Mouse (Mus musculus): Measurements from ENCODE around the gene Hist1h2ae. TPM values are rescaled to one million over a fixed set of nuclear protein-coding genes. Genes with fewer than 3 reads are reported as not detected.
"Not testable (repeated sequence)": the region's sequence is repeated elsewhere in the genome, so short reads cannot be mapped to it uniquely, and the experiment has no call there.

Hist1h2ae gene
- total RNA-seq, 2 experiments from 2014 or later: 34.2 to 37.9 TPM

DNA sequence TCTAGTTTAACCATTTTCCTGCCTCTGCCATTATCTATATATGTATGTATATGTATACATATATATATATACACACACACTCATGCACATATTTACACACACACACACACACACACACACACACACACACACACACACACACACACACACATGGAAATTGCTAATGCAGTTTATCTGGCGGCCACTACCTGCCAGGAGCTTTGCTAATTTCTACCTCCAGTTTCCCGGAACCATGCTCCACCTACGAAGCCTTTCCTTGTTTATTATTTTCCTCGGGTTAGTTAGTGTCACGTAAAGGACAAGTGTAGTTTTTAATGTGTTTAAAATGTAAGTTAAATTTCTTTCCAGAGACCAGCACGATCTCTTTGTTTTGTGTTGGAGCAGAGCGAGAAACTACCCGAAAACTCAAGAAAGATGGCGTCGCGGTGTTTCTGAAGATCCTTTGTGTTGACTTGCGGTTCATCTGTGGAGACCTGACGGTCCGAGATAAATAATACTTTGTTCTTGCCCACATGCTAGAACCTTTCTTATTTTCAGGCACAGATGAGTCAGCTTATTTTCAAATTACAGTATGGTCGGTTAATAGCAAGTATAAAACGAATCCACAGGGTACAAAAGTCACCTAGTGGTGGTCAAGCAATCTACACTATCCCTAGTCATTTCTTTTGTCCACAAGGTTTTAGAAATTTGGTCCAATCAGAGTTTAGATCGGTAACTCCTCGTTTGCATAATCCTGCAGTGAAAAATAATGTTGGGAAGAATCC, 8.1 kb downstream of the Hist1h2ae start:
- no peak for DNase-seq

DNA sequence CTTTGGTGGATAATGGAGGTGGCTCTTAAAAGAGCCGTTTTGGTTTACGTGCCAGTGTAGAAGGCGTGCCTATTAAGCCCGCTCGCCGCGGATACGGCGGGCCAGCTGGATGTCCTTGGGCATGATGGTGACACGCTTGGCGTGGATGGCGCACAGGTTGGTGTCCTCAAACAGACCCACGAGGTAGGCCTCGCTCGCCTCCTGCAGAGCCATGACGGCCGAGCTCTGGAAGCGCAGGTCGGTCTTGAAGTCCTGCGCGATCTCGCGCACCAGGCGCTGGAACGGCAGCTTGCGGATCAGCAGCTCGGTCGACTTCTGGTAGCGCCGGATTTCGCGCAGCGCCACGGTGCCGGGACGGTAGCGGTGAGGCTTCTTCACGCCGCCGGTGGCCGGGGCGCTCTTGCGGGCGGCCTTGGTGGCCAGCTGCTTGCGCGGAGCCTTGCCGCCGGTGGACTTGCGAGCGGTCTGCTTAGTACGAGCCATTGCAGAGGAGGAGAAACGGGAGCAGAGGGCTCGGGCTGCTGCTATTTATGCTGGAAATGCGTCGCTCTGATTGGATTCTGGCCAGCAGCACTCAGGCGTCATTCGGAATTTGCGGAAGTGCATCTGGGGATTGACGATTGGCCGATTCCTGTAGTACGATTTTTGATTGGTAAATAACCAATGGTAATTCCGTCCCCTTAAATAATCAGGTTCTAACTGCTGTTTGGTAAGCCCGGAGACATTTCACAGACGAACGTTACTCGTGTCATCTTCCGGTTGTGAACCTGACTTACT, 8.9 kb downstream of the Hist1h2ae start, which contains the start of gene Hist1h3e:
Gene Hist1h3e, minus strand, starts transcription at position 487 of the 777 bp plus-strand sequence.
- DNase-seq: peak; percentile 90

DNA sequence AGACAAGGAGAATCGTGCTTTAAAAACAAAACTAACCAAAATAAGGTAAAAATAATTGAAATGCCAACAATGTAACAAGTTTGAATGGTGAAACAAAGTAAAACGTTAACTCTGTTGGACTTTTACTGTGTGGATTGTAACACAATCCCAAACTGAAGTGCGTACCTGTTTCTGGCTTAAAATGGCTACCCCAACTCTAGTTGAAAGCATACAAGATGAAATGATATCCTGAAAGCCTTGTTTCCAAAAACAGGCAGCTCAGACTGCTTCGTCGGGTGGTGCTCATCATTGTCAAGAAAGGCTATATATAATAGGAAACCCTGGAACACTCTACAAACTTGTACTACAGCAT, 9.5 kb downstream of the Hist1h2ae start:
- not testable (repeated sequence) for DNase-seq

DNA sequence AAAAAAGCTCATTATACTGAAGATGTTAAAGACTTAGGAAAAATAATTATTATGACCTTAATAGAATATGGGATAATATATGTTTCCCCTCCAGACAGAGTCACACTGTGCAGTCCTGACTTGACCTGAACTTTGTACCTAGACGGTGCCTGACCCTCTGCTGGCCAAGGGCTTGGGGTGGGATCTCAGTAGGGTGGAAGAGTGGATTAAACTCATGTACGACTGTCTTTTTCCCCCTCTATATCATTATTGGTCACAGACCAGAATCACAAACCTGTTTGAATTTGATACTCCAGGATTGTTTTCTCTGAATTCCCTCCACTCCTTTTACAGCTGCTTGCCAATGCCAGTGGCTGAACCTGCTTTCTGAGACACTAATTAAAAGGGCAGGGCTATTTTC, 10.3 kb downstream of the Hist1h2ae start:
- not testable (repeated sequence) for DNase-seq

DNA sequence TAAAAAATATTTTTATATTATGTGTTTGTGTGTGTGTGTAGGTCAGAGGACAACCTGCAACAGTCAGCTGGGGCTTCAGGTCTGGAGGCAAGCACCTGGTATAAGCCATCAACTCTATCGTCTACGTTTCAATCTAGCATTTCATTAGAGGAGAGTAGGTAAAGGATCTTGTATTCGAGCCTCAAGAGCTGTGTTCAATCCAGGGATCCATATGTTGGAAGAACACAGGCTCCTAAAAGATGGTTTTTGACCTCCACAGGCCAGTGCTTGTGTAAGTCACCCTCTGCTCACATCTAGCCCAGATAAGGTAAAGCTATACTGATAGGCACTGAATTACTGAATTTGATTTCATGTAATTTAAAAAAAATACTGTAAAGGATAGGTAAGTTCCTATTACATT, 14.1 kb downstream of the Hist1h2ae start:
- no peak for DNase-seq

DNA sequence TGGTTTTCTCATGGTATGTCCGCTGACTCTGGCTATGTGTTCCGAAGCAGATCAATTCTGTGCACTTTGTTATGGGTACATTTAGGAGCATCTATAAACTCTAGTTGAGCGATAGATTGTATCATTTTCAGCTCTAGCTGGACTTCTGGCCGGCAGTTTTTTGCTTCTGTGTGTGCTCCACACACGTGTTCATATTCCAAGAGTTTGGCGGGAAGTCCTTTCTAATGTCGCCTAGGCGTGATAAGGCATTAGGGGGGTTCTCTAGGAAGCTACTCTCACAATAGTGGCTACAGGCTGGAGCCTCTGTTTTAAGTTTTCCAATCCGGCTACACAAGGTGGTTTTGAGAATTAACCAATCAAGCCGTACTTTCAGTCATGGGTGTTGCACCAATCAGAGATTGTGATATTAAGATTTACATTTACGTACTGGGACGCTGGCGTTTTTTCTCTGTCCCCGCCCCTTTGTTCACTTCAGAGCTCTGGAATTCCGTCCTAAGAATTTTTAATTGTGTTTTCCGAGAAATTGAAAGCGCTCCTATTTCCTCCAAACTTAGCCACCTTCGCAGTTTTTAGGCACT, 15.1 kb downstream of the Hist1h2ae start:
- peak; percentile 20 for DNase-seq

DNA sequence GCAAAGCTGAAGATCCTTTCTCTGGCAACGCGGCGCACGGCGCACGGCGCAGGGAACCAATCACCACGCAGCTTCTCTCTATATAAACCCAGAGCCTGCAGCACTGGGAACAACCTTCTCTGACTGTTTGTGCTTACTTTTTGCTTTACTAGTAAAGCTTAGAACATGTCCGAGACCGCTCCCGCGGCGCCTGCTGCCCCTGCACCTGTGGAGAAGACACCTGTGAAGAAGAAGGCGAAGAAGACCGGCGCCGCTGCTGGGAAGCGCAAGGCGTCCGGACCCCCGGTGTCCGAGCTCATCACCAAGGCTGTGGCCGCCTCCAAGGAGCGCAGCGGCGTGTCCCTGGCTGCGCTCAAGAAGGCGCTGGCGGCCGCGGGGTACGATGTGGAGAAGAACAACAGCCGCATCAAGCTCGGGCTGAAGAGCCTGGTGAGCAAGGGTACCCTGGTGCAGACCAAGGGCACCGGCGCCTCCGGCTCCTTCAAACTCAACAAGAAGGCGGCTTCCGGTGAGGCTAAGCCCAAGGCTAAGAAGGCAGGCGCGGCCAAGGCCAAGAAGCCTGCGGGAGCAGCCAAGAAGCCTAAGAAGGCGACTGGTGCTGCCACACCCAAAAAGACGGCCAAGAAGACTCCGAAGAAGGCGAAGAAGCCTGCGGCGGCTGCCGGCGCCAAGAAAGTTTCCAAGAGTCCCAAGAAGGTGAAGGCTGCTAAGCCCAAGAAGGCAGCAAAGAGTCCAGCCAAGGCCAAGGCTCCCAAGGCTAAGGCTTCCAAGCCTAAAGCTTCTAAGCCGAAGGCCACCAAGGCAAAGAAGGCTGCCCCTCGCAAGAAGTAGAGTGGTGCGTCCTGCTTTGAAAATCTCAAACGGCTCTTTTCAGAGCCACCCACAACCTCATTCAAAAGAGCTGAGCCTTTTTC, 15.8 kb downstream of the Hist1h2ae start:
- DNase-seq: peak; percentile 60

DNA sequence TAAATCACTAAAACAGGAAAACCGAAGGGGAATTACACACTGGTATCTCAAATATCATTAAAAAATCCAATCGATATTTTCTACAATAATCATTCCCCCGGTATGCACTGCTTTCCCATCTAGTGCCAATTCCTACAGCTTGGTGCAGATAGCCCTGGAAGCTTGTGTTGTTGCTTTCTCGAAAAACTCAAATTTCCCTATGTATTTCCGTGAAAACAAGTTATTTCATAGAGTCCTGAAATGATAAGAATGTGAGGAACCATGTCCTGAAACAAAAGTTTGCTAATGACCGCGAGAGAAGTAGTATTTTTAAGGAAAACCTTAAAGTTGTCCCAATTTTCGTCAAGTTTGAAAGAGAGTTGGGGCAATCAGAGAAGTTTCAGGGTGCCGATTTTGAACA, 16.6 kb downstream of the Hist1h2ae start:
- DNase-seq: no peak

DNA sequence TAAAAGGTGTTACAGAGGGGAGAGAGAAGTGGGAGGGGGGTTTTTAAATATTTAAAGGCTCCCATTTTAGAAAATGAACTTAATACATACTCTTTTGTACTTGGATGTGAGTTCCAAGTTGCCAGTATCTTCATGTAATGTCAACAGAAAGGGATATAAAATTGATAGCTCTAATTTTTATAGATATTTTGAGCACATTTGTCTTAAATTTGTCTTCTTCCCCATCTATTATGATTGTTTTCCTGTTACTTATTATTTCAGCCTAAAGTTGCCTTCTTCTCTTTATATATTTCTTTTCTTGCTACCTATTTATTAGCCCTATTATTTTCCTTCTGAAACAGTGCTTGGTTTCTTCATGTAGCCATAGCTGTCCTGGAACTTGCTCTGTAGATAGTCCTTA, 18.1 kb downstream of the Hist1h2ae start, which contains the start of gene Hist1h1d:
Gene Hist1h1d, plus strand, starts transcription at position 301 of the 400 bp plus-strand sequence.
- no peak for DNase-seq

DNA sequence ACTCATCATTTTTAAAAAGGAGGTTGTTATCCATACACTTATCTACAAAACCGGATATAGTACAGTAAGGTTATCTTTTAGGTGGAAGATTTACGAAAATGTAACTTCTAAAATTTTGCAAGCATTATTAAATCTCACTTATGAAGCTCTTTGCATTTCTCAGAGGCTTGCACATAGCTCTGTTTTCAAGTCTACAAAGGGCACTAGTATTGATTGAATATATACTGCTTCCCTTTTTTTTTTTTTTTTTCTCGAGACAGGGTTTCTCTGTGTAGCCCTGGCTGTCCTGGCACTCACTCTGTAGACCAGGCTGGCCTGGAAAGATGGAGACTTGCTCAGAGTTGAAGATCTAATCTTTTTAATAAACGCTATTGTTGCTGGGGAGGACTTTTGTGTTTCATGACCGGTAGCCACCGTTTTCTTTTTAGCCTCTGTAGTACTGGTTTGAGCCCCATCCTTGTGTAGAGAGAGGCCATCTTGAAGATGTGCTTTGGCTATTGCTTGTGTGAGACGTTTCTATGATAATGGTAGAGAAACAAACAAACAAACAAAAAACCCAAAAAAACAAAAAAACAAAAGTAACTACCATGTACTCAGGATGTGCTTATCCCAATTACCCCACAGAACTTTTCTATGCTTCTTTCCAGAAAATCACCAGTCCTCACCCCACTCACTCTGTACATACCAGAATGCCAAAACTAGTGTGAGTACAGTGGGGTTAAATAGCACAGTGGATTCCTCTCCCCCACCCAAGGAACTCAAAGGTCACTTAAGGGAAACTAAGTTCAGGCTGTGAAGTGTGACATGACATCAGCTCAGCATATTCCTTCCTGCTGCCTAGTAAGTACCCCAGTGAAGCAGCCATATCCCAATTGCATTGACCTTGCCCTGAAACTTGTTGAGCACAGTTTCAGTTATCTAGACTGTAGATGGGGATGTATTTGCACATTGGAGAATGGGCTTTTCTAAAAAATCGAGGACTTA, 18.8 kb downstream of the Hist1h2ae start:
- no peak for DNase-seq

DNA sequence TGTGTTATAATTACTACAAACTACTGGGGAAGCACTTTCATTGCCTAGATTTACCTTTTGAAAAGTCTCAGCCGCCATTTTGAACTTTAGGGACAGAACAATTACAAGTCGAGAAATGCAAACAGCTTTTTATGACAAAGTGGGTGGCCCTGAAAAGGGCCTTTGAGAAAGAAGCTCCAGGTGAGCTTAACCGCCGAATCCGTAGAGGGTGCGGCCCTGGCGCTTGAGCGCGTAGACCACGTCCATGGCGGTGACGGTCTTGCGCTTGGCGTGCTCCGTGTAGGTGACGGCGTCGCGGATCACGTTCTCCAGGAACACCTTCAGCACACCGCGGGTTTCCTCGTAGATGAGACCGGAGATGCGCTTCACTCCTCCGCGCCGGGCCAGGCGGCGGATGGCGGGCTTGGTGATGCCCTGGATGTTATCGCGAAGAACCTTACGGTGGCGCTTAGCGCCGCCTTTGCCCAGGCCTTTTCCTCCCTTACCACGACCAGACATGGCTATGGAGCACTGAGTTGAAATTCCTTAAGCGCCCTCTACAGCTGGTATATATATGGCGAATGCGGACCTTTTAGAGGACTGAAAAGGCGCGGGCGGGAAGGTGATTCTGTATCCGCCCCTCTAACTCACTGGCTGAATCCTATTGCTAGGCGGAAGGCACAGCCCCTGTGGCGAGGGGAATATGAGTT, 19.7 kb downstream of the Hist1h2ae start, which contains the start of gene Hist1h4f:
Gene Hist1h4f, minus strand, starts transcription at position 503 of the 689 bp plus-strand sequence.
- DNase-seq: peak; percentile 55

DNA sequence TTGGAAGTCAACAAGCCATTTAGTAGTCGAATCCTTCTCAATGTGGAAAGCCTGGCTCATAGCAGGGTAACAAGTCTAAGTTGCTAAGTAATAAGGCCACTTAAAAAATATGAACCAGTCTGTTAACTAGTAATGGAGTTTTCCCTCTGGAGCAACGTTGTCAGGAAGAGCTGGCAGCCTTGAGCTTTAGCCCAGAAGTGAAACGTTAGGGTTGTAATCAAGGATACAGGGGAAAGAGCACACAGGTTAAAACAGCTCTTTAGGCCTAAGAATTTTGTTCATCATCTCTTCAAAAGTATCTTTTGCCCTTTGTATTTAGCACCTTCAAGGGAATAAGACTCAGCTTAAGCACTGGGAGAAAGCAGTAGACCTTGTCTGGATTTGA, 20.3 kb downstream of the Hist1h2ae start:
- no peak for DNase-seq

DNA sequence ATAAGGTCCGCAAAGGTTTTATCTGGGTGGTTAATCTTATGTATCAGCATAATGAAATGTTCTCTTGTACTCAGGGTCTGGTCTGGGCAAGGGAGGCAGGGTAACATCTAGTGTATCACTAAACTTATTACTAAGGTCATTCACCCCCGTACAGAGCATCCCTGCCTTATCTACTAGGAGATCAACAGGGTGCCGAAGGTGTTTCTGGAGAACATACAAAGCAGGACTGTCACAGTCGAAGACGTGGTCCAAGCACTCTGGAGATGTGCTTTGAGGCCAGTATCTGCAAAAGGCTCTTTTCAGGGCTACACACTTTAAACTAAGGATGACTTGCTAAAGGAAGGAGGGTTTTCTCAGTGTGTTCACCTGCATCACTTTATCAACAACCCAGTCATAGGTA, 24.3 kb downstream of the Hist1h2ae start:
- no peak for DNase-seq

DNA sequence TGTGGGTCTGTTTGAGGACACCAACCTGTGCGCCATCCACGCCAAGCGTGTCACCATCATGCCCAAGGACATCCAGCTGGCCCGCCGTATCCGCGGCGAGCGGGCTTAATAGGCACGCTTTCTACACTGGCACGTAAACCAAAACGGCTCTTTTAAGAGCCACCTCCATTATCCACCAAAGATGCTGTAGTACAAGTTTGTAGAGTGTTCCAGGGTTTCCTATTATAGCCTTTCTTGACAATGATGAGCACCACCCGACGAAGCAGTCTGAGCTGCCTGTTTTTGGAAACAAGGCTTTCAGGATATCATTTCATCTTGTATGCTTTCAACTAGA, 26.3 kb downstream of the Hist1h2ae start:
- DNase-seq: not testable (repeated sequence)

DNA sequence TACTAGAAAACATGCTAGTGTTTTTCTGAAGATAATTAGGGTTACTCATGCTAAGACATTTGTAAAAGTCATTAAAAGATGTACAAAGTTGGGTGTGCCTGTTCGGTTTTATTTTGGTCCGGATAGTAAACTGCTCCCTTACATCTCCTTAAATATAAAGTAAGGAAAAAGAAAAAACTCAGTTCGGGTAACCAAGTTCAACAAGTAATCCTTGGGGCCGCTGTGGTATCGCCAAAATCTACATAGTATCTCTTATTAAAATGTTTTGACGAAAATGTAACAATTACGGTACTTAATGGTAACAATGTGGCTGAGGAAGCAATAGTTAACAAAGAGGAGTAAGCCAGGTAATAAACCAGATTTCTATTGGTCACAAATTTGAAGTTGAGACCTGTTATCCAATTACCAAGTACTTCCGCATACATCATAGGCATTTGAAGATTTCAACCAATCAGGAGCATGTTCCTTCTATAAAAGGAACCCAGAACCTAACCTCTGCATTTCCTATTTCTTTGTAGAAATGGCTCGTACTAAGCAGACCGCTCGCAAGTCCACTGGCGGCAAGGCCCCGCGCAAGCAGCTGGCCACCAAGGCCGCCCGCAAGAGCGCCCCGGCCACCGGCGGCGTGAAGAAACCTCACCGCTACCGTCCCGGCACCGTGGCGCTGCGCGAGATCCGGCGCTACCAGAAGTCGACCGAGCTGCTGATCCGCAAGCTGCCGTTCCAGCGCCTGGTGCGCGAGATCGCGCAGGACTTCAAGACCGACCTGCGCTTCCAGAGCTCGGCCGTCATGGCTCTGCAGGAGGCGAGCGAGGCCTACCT, 26.8 kb downstream of the Hist1h2ae start, which contains the start of gene Hist1h3f:
Gene Hist1h3f, plus strand, starts transcription at position 88 of the 822 bp plus-strand sequence.
- peak; percentile 40 for DNase-seq

DNA sequence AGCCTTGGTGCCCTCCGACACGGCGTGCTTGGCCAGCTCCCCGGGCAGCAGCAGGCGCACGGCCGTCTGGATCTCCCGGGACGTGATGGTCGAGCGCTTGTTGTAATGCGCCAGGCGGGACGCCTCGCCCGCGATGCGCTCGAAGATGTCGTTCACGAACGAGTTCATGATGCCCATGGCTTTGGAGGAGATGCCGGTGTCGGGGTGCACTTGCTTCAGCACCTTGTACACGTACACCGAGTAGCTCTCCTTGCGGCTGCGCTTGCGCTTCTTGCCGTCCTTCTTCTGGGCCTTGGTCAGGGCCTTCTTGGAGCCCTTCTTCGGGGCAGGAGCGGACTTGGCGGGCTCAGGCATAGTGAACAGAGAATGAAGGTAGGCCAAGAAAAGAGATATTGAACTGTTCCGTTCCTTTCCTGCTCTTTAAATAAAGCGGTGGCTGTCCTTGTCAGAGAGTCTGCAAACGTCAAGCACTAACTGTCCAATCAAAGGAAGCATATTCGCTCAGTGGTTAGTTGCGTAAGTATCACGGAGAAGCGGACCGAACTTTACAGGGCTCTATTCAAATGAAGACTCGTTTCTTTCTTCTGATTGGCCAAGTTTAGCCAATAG, 27.9 kb downstream of the Hist1h2ae start, which contains the start of gene Hist1h2bh:
Gene Hist1h2bh, minus strand, starts transcription at position 394 of the 609 bp plus-strand sequence.
- DNase-seq: peak; percentile 23

DNA sequence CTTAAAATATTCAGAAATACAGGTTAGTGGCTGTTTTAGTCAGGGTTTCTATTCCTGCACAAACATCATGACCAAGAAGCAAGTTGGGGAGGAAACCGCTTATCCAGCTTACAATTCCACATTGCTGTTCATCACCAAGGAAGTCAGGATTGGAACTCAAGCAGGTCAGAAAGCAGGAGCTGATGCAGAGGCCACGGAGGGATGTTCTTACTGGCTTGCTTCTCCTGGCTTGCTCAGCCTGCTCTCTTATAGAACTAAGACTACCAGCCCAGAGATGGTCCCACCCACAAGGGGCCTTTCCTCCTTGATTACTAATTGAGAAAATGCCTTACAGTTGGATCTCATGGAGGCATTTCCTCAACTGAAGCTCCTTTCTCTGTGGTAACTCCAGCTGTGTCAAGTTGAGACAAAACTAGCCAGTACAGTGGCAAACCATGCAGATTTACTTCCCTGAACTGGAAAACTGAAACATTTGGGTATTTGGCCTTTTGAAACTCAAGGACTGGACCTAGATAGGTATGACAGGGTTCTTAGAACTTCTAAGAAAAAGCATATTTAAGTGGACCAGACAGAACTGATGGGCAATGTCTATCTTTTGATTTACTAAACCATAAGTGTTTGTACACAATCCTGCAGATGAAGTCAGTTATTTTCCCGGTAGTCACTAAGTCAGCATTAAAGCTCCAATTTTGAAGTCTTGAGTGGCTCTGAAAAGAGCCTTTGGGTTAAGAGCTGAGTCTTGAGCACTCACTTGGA, 28.6 kb downstream of the Hist1h2ae start:
- DNase-seq: not testable (repeated sequence)

DNA sequence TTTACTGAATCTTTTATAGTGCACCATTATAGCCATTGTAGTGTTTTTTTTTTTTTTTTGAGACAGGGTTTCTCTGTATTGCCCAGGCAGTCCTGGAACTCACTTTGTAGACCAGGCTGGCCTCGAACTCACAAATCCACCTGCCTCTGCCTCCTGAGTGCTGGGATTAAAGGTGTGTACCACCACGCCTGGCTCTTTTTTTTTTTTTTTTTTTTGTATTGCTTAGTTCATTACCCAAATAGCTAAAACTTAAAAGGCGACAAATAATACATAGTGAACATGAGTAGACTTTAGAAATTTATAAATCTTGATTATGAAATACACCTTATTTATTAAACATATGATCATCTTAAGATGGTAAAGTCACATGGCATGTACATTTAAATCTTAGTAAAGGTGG, 29.5 kb downstream of the Hist1h2ae start:
- DNase-seq: no peak
